Comparison of ENCODE assay signal across 21 mouse cellular contexts in the genomic region with DNA sequence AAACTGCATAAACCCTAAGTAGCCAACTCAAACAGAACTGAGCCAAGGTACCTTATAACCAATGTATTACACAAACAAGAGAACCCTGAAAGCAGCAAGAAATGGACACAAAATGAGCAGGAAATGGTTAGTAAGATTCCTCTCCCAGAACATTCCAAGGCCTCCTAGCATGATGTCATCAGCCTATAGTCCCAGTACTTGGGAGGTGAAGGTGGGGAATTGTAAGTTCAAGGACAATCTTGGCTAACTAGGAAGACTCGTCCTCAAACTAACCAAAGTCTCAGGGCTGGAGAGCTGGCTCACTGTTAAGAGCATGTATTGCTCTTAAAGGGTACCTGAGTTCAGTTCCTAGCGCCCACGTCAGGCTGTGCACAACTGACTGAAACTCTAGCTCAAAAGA. TPM values are rescaled to one million over a fixed set of nuclear protein-coding genes. Genes with fewer than 3 reads are reported as not detected.
"Had no signal": no experiment of that assay in that cellular context is flagged by ENCODE, and none has a peak within 500 bp of the region (broad histone marks: within the 10 kb centered on the region; RNA-seq: fewer than 3 reads in every experiment).

No protein-coding gene starts in this region.

- H3K4me2 ChIP-seq: neural tube, embryonic 13.5 days; neural tube, embryonic 15.5 days; stomach, embryonic 15.5 days had no signal

- H3K4me3 ChIP-seq: neural tube, embryonic 13.5 days; neural tube, embryonic 15.5 days; stomach, embryonic 15.5 days had no signal

- DNase-seq: retina, postnatal 1 day; right cerebral cortex, adult 18-20 months; right cerebral cortex, postnatal 14 days; right cerebral cortex, postnatal 25 days; right cerebral cortex, postnatal 4 days; spleen, adult 18-20 months; thymus, adult 18-20 months; thymus, adult 2 months; thymus, postnatal 14 days; thymus, postnatal 25 days; thymus, postnatal 36 days; thymus, postnatal 4 days had no signal

- H3K9ac ChIP-seq: neural tube, embryonic 13.5 days; neural tube, embryonic 15.5 days; stomach, embryonic 15.5 days had no signal

- H3K9me3 ChIP-seq: neural tube, embryonic 13.5 days; neural tube, embryonic 15.5 days; stomach, embryonic 15.5 days had no signal

- H3K4me1 ChIP-seq: stomach, embryonic 15.5 days had no signal

- H3K36me3 ChIP-seq: stomach, embryonic 15.5 days had no signal

- H3K27me3 ChIP-seq: neural tube, embryonic 13.5 days; neural tube, embryonic 15.5 days; stomach, embryonic 15.5 days had no signal

- H3K27ac ChIP-seq: neural tube, embryonic 13.5 days; neural tube, embryonic 15.5 days; stomach, embryonic 15.5 days; stomach, postnatal 0 days had no signal

RNA-seq across cellular contexts. Expression of a gene that starts 24.3 kb away (rescaled TPM):
- total RNA-seq: neutrophil, adult 5-6 weeks had no signal
- polyA plus RNA-seq: small intestine, adult 2 months; spleen, adult 2 months; thymus, adult 2 months; thymus, postnatal 0 days; urinary bladder, adult 2 months had no signal

RNA-seq across cellular contexts. Expression of a gene that starts 42.6 kb away (rescaled TPM):
- polyA plus RNA-seq: small intestine, adult 2 months had no signal
